Mouse (Mus musculus): ENCODE measurements around the gene Ndufs6.

DNA sequence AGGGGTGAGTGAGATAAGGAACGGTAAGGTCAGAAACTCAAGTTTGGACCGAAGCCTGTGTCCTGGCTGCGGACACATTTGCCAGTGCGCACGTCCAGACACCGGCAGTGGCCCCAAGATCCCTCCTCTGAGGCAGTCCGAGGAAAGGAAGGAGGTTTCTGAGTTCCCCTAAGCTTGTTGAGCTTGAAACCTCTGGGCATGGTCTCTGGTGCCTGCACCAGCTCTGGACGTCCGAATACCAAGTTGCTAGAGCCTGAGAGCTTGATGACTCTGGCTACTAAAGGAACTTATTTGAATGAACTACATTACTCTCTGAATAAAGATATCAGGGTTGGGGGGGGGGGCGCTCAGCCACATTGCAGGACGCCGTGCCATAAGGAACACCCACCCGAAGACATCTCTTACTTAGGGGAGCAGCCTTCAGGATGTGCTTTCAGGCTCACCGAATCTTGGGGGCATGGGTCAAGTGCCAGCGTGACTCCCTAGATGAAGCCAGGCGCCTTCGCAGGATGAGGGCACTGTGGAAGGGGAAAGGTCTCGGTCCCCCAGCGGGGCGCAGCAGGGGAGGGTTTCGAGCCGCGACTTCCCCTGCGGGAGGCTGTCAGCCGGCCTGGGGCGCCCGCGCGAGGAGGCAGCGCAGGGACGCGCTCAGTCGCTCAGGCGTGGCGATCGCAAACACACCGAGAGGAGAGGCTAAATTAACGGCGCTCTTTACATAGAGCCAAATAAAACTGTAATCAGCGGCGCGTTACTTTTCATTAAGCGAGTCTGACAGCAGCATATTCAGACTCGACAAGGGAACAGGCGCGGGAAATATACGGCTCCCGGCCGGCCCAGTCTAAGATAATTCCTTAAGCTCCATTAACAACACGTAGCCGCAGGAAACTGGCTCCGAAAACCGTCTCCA, 56.8 kb downstream of the Ndufs6 start:
- no peak for TF ChIP-seq CTCF (IDR thresholded peaks at IDR 0.05; ENCODE audit: control insufficient read depth, insufficient read depth, insufficient replicate concordance, low read depth, low read length)
- no peak for TF ChIP-seq POLR2A (IDR thresholded peaks at IDR 0.05; ENCODE audit: control insufficient read depth, low read depth, low read length)
